Mouse (Mus musculus) limb, embryonic 14.5 days (tissue): ENCODE data around the gene Gm17545. TPM values are rescaled to one million over a fixed set of nuclear protein-coding genes. Genes with fewer than 3 reads are reported as not detected.

Experiments
- ATAC-seq: fragments of 200-750 bp; cut with Nextera tagmentation; 2 replicates; pipeline ENCODE4 v1.8.0; 2017; ENCODE audit warnings: low read depth, moderate number of reproducible peaks, moderate TSS enrichment; ENCODE audit not compliant: low FRiP score
- DNase-seq: peaks from one replicate; pipeline ENCODE4 v3.0.0-alpha.2; 2015; ENCODE audit warnings: low spot score
- H3K27ac ChIP-seq: fragments of 300-500 bp; sonication (generic); replicated peaks from 2 replicates; pipeline ENCODE4 v1.5.1; 2014; ENCODE audit warnings: low read depth, mild to moderate bottlenecking, low read length, moderate library complexity, mixed read lengths
- H3K27me3 ChIP-seq: fragments of 300-500 bp; sonication (generic); 2 replicates; pipeline ENCODE4 v1.6.1; 2014; ENCODE audit warnings: low read length, mixed read lengths; ENCODE audit not compliant: control insufficient read depth, insufficient read depth
- H3K36me3 ChIP-seq: fragments of 300-500 bp; sonication (generic); 2 replicates; pipeline ENCODE4 v1.6.1; 2014; ENCODE audit warnings: mild to moderate bottlenecking, low read length, moderate library complexity, mixed read lengths; ENCODE audit not compliant: control insufficient read depth, insufficient read depth
- H3K4me1 ChIP-seq: fragments of 300-500 bp; sonication (generic); 2 replicates; pipeline ENCODE4 v1.6.1; 2014; ENCODE audit warnings: antibody characterized with exemption, low read length, mixed read lengths; ENCODE audit not compliant: control insufficient read depth, insufficient read depth
- H3K4me2 ChIP-seq: fragments of 300-500 bp; sonication (generic); replicated peaks from 2 replicates; pipeline ENCODE4 v1.6.1; 2014; ENCODE audit warnings: low read depth, mild to moderate bottlenecking, low read length, moderate library complexity; ENCODE audit not compliant: severe bottlenecking
- H3K4me3 ChIP-seq: fragments of 300-500 bp; sonication (generic); replicated peaks from 2 replicates; pipeline ENCODE4 v1.5.1; 2014; ENCODE audit warnings: low read length
- H3K9ac ChIP-seq: fragments of 300-500 bp; sonication (generic); 2 replicates; pipeline ENCODE4 v1.6.1; 2014; ENCODE audit warnings: mild to moderate bottlenecking, low read depth, low read length, moderate library complexity; ENCODE audit not compliant: severe bottlenecking
- H3K9me3 ChIP-seq: fragments of 300-500 bp; sonication (generic); 2 replicates; pipeline ENCODE4 v1.6.1; 2016; ENCODE audit warnings: low read length; ENCODE audit not compliant: control insufficient read depth
- POLR2A ChIP-seq: fragments of 200-500 bp; IDR thresholded peaks from 2 replicates; pipeline ENCODE4 v1.8.0; 2012; ENCODE audit warnings: inconsistent platforms, mild to moderate bottlenecking, moderate library complexity, borderline replicate concordance; ENCODE audit not compliant: insufficient read depth, insufficient read length; ENCODE audit errors: extremely low read depth
- WGBS: fragments of 180-500 bp; shearing (Covaris S2); extraction: QIAGEN DNeasy Blood & Tissue Kit; methylation state at CpG from one replicate; pipeline ENCODE4 v1.1.7; 2014; 5-methylcytosine and 5-hydroxymethylcytosine counted together
- polyA plus RNA-seq, 2 experiments: library from polyadenylated mRNA; depleted of rRNA in 1 of 2; stranded (reverse) in 1 of 2; unstranded in 1 of 2; fragments of >200 nt; fragmentation: Nextera tagmentation in 1 of 2; extraction: Ambion mirVana in 1 of 2; gene quantifications; 2 replicates each; pipeline versions ENCODE4 v1.2.1 to v1.2.3; 2012 to 2014

Gene Gm17545
- polyA plus RNA-seq, 2 experiments = not detected

GRCm38 (mm10) chr9:22438826-22439225 is 15.3 kb upstream of the Gm17545 start:
- no peak for ATAC-seq
- H3K9me3 ChIP-seq = no peaks in the 10 kb centered on the region
- no peak for TF ChIP-seq POLR2A
- no peak for DNase-seq
- no peaks in the 10 kb centered on the region for H3K4me1 ChIP-seq
- no peak overlapping the region for H3K9ac ChIP-seq
- no peaks in the 10 kb centered on the region for H3K36me3 ChIP-seq
- WGBS = 81% methylated on average over 1 of the region's 1 CpGs
- H3K4me2 ChIP-seq = no peak overlapping the region
- no peak overlapping the region for H3K27ac ChIP-seq
- no peak overlapping the region for H3K4me3 ChIP-seq
- no peaks in the 10 kb centered on the region for H3K27me3 ChIP-seq

DNA sequence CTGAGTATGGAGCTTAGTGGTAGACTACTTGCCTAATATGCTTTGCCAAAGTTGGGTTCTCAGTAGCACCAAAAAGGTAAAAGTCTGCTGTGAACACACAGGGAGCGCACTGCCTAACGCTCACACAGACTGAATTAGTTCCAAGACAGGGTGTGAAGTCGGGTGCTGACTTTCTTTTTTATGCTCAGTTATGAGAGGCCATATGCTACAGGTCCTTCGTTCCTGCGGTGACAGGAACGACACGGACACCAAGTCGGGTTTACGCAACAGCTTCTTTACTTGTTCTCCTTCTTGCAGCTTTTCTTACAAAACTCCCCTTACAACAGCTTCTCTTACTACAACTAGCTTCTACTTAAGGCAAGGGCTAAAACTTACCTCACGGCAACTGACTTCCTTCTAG is 10.9 kb upstream of the Gm17545 start:
- ATAC-seq = no peak
- no peaks in the 10 kb centered on the region for H3K9me3 ChIP-seq
- no peak overlapping the region for H3K27ac ChIP-seq
- WGBS = 87% methylated on average over 10 of the region's 10 CpGs
- no peak for TF ChIP-seq POLR2A
- H3K27me3 ChIP-seq = no peaks in the 10 kb centered on the region
- no peak overlapping the region for H3K4me3 ChIP-seq
- no peak for DNase-seq
- no peak overlapping the region for H3K9ac ChIP-seq
- peaks cover 15% of the 10 kb centered on the region for H3K36me3 ChIP-seq
- no peak overlapping the region for H3K4me2 ChIP-seq
- no peaks in the 10 kb centered on the region for H3K4me1 ChIP-seq

- no peak for TF ChIP-seq POLR2A
- DNase-seq (no peak), ATAC-seq (no peak)
- 86% methylated on average over 1 of the region's 1 CpGs for WGBS
- Histone ChIP-seq H3K4me1 (no peaks in the 10 kb centered on the region), H3K4me3 (no peak overlapping the region), H3K27ac (no peak overlapping the region), H3K9me3 (no peaks in the 10 kb centered on the region), H3K36me3 (peaks cover 33% of the 10 kb centered on the region), H3K9ac (no peak overlapping the region), H3K4me2 (no peak overlapping the region), H3K27me3 (no peaks in the 10 kb centered on the region)
These were observed 9.0 kb upstream of the Gm17545 start for GRCm38 (mm10) chr9:22445123-22445522.

GRCm38 (mm10) chr9:22447213-22447612 is 6.9 kb upstream of the Gm17545 start:
- Histone ChIP-seq H3K4me3 (no peak overlapping the region), H3K9me3 (no peaks in the 10 kb centered on the region), H3K27ac (no peak overlapping the region), H3K4me1 (no peaks in the 10 kb centered on the region), H3K4me2 (no peak overlapping the region), H3K9ac (no peak overlapping the region), H3K27me3 (no peaks in the 10 kb centered on the region), H3K36me3 (peaks cover 54% of the 10 kb centered on the region)
- DNase-seq = no peak
- WGBS = 95% methylated on average over 5 of the region's 5 CpGs
- no peak for TF ChIP-seq POLR2A
- ATAC-seq = no peak

DNA sequence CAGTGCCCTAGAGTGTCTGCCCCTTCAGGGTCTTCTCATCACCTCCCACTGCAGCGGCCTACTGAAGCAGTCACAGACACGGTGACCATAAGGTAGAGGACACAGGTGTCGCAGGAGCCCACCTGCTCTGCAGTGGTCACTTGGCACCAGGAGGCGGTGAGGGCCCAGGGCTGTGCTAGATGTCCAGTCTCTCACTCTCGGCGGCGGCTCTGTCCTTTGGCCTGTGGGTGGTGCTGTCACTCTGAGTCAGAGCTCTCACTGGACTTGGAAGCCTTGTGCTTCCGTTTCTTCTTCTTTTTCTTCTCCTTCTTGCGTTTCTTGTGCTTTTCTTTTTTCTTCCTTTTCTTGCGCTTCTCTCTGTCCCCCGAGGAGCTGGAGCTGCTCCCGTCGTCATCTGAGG is 5.7 kb upstream of the Gm17545 start:
- no peak for ATAC-seq
- no peak overlapping the region for H3K9ac ChIP-seq
- H3K9me3 ChIP-seq = no peaks in the 10 kb centered on the region
- H3K4me1 ChIP-seq = no peaks in the 10 kb centered on the region
- no peak overlapping the region for H3K27ac ChIP-seq
- H3K27me3 ChIP-seq = no peaks in the 10 kb centered on the region
- no peak for TF ChIP-seq POLR2A
- no peak overlapping the region for H3K4me3 ChIP-seq
- no peak for DNase-seq
- H3K36me3 ChIP-seq = peaks cover 66% of the 10 kb centered on the region
- H3K4me2 ChIP-seq = no peak overlapping the region
- WGBS = 92% methylated on average over 10 of the region's 13 CpGs

DNA sequence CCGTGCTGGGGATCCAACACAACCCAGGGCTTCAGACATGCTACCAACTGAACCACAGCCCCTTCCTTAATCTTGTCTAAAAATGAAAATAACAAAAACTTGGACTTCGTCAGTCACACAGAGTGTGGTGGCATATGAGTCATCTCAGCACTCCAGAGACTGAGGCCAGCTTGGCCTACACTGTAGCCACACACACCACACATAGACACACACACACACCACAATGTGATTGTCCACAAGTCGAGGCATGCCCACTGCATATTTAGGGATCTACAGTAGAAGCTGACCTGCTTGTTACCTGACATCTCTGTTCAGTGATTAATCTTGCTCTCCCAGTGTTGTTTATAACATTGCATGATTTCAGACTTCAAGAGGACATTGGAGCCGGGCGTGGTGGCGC is 4.9 kb upstream of the Gm17545 start:
- H3K36me3 ChIP-seq = peaks cover 74% of the 10 kb centered on the region
- TF ChIP-seq POLR2A = no peak
- 89% methylated on average over 6 of the region's 6 CpGs for WGBS

More for the DNA sequence above, 4.9 kb upstream of the Gm17545 start:
- no peak for DNase-seq
- no peak overlapping the region for H3K27ac ChIP-seq
- H3K27me3 ChIP-seq = no peaks in the 10 kb centered on the region
- no peak overlapping the region for H3K4me2 ChIP-seq
- H3K9me3 ChIP-seq = no peaks in the 10 kb centered on the region
- H3K4me3 ChIP-seq = no peak overlapping the region
- no peak for ATAC-seq
- no peaks in the 10 kb centered on the region for H3K4me1 ChIP-seq
- no peak overlapping the region for H3K9ac ChIP-seq
